Mouse (Mus musculus): ENCODE results near the gene Fsd1.

DNA sequence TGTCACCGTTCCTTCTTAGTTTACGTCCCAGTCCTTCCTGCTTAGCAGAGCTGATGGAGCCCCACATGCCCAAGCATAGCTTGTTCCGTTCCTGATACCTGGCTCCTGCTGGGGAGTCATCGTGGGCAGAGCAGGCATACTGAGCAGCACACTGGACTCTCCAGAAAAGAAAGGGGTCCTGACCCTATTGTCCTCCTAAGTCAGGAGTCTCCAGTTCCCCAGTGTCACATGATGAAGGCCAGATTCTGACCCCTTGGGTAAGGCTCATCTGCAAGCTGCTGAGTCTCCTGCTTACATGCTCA is 36.6 kb downstream of the Fsd1 start:
- TF ChIP-seq POLR2A (IDR thresholded peaks at IDR 0.05; ENCODE audit: insufficient read depth, low read length) (no peak), EP300 (IDR thresholded peaks at IDR 0.05; ENCODE audit: insufficient read depth, low read depth, low read length) (no peak)
